Mouse (Mus musculus) liver, embryonic 11.5 days (tissue): ENCODE measurements around the gene Anapc15. TPM values are rescaled to one million over a fixed set of nuclear protein-coding genes. Genes with fewer than 3 reads are reported as not detected.
A peak's percentile ranks its signal among the peaks of the same experiment; 100 is the strongest.

Experiments
- ATAC-seq: fragments of 200-750 bp; cut with Nextera tagmentation; replicated peaks from 2 replicates; pipeline ENCODE4 v1.8.0; 2017; ENCODE audit warnings: moderate number of reproducible peaks, mild to moderate bottlenecking, moderate TSS enrichment, moderate library complexity; ENCODE audit not compliant: low FRiP score
- DNase-seq: peaks from one replicate; pipeline ENCODE4 v3.0.0-alpha.2; 2017; ENCODE audit warnings: low spot score
- H3K27ac ChIP-seq: fragments of 300-500 bp; sonication (generic); 2 replicates; pipeline ENCODE4 v1.5.1; 2014; ENCODE audit warnings: mild to moderate bottlenecking, low read depth, low read length, control low read depth
- H3K27me3 ChIP-seq: fragments of 300-500 bp; sonication (generic); replicated peaks from 2 replicates; pipeline ENCODE4 v1.6.1; 2014; ENCODE audit warnings: low read length, mixed read lengths; ENCODE audit not compliant: control insufficient read depth, insufficient read depth
- H3K36me3 ChIP-seq: fragments of 300-500 bp; sonication (generic); 2 replicates; pipeline ENCODE4 v1.6.1; 2014; ENCODE audit warnings: mild to moderate bottlenecking, low read length, moderate library complexity, mixed read lengths; ENCODE audit not compliant: control insufficient read depth, insufficient read depth
- H3K4me1 ChIP-seq: fragments of 300-500 bp; sonication (generic); replicated peaks from 2 replicates; pipeline ENCODE4 v1.6.1; 2014; ENCODE audit warnings: low read length, mixed read lengths; ENCODE audit not compliant: control insufficient read depth, insufficient read depth
- H3K4me2 ChIP-seq: fragments of 300-500 bp; sonication (generic); 2 replicates; pipeline ENCODE4 v1.6.1; 2014; ENCODE audit warnings: mild to moderate bottlenecking, control low read depth, moderate library complexity
- H3K4me3 ChIP-seq: fragments of 300-500 bp; sonication (generic); 2 replicates; pipeline ENCODE4 v1.5.1; 2014; ENCODE audit warnings: low read depth, low read length, control low read depth
- H3K9ac ChIP-seq: fragments of 300-500 bp; sonication (generic); 2 replicates; pipeline ENCODE4 v1.6.1; 2014; ENCODE audit warnings: low read depth, low read length, control low read depth
- H3K9me3 ChIP-seq: fragments of 300-500 bp; sonication (generic); 2 replicates; pipeline ENCODE4 v1.6.1; 2016; ENCODE audit warnings: low read length, inconsistent platforms, mixed read lengths; ENCODE audit not compliant: control insufficient read depth
- WGBS: fragments of 180-500 bp; shearing (Covaris S2); extraction: QIAGEN DNeasy Blood & Tissue Kit; methylation state at CpG from one replicate; pipeline ENCODE4 v1.1.7; 2014; 5-methylcytosine and 5-hydroxymethylcytosine counted together
- polyA plus RNA-seq: library from polyadenylated mRNA; unstranded; fragments of >200 nt; fragmentation: Nextera tagmentation; extraction: Ambion mirVana; gene quantifications from 2 replicates; pipeline ENCODE4 v1.2.1, GENCODE M21; 2014

The Anapc15 gene
- polyA plus RNA-seq, 1 experiment from 2014 or later: 96.2 TPM

DNA sequence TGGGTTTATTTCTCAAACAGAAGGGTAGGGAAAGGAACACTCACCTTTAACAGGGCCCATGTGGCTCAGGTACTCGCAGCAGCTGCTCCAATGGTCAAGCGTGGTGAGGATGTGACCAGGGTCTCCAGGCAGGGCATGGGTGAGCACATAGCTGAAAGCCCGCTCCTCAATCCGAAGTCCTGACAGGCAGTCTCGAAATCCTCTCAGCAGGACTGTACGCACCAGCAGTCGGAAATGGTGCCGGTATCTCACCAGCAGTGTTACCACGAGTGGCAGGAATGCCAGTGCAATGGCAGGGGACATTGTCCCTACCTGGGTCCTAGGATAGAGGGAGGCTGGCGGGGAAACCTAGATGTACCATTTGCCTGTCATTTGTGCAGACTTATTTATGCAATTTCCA, 38.5 kb downstream of the Anapc15 start:
- Histone ChIP-seq H3K36me3 (peaks cover 12% of the 10 kb centered on the region; the same call in 1 of the 2 replicates), H3K4me3 (no peak overlapping the region), H3K27me3 (no peaks in the 10 kb centered on the region), H3K27ac (no peak overlapping the region), H3K9ac (no peak overlapping the region), H3K4me2 (no peak overlapping the region), H3K4me1 (peaks cover 6% of the 10 kb centered on the region), H3K9me3 (no peaks in the 10 kb centered on the region)
- ATAC-seq (no peak), DNase-seq (no peak)
- WGBS: 85% methylated on average over 10 of the region's 10 CpGs

DNA sequence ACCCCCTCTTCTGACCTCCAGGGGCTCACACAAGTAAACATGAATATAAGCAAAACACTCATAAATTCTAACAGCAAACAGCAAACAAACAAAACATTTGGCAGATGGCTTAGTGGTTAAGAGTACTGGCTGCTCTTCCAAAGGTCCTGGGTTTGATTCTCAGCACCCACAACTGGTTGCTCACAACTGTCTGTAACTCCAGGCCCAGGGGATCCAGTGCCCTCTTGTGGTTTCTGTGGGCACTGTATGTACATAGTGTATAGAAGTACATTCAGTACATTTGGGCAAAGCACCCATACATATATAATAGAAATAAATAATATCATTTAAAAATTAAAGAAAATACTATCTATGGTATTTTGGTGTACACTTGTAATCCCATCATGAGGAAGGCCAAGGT, 39.3 kb downstream of the Anapc15 start:
- Histone ChIP-seq H3K4me3 (no peak overlapping the region), H3K4me1 (peaks cover 10% of the 10 kb centered on the region), H3K27me3 (no peaks in the 10 kb centered on the region), H3K9me3 (no peaks in the 10 kb centered on the region), H3K4me2 (no peak overlapping the region), H3K27ac (no peak overlapping the region), H3K36me3 (peaks cover 12% of the 10 kb centered on the region; the same call in 1 of the 2 replicates), H3K9ac (no peak overlapping the region)
- DNase-seq (no peak), ATAC-seq (no peak)

DNA sequence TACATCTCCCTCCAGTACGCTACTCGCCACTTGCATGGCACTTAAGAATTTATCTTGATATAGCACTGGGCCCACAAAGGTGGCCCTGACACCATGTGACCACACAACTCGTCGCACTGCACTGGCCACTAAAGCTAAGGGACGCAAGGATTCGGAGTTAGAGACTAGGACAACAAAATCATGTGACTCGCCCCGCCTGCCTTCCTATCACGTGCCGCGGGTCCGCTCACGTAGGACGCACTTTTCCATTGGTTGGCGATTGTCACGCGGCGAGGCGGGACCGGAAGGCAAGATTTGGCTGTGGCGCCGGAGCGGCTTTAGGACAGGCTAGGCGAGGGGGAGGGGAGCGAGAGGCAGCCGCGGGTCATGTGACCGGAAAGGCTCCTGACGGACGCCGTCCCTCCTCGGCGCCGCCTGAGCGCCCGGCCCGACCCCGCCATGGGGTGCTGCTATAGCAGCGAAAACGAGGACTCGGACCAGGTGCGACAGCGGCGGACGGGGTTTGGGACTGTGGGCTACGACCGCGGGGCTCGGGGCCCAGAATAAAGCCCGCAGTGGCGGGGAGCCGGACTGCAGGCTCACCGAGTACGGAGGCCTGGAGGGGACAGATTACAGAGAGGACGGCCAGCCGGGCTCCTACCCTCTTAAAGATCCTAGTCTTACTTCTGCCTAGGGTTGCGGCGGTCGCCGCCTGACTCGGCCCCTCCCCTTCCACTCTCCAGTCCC, 42.2 kb downstream of the Anapc15 start, which contains the start of gene Lamtor1:
Gene Lamtor1, plus strand, starts transcription at position 344 of the 726 bp plus-strand sequence.
- DNase-seq (peak; percentile 98), ATAC-seq (peak; percentile 95)
- Histone ChIP-seq H3K4me2 (peak within 1 kb of the TSS; percentile 89), H3K4me3 (peak within 1 kb of the TSS; percentile 66), H3K27me3 (no peaks in the 10 kb centered on the region), H3K36me3 (peaks cover 13% of the 10 kb centered on the region; the same call in 1 of the 2 replicates), H3K27ac (peak within 1 kb of the TSS; percentile 87), H3K9ac (peak within 1 kb of the TSS; percentile 77), H3K4me1 (peaks cover 13% of the 10 kb centered on the region), H3K9me3 (no peaks in the 10 kb centered on the region)
- WGBS: under 1% methylated on average over 61 of the region's 61 CpGs

DNA sequence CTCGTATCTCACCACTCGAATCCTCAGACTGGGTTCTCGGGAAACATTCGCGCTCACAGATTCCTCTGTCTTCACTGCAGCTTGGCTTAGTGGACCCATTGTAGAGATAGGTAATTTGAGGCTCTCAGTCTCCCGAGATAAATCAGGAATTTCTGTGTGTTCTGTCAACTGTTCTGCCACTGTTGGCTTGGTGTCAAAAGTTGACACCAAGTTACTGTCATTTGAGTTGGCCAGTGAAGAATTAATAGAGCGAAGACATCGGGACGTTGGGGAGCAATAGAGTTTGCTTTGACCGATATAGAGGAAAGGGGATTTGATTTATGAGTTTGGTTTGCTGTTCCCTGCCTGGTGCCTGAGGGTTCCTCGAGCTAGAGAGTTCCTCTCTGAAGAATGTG, 42.8 kb downstream of the Anapc15 start, which contains the start of gene Tomt:
Gene Tomt, minus strand, starts transcription at position 73 of the 395 bp plus-strand sequence.
- Histone ChIP-seq H3K27me3 (no peaks in the 10 kb centered on the region), H3K9me3 (no peaks in the 10 kb centered on the region), H3K4me2 (peak within 1 kb of the TSS; percentile 89), H3K4me3 (peak within 1 kb of the TSS; percentile 66), H3K27ac (peak within 1 kb of the TSS; percentile 87), H3K4me1 (peaks cover 13% of the 10 kb centered on the region), H3K9ac (peak within 1 kb of the TSS; percentile 77), H3K36me3 (peaks cover 16% of the 10 kb centered on the region; the same call in 1 of the 2 replicates)
- WGBS: 8% methylated on average over 11 of the region's 11 CpGs
- no peak for ATAC-seq
- no peak for DNase-seq

DNA sequence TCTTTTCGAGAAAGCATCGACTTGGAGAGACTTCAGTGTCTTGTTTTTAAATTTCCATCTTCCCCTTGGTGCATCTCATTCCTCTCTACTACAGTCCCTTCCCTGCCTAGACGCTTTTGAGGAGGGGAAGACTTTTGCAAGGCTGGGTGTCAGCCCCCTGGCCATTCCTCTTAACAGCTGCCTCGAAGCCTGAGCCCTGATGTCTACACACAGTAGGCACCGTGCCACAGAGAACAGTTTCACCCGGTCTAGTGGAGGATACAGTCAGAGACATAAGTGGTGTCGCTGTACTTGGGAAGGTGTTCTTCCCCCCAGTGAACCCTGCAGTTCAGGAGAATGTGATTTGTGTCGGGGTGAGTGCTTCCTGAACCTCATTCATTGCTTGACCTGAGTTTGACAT, 43.2 kb downstream of the Anapc15 start:
- Histone ChIP-seq H3K4me1 (peaks cover 13% of the 10 kb centered on the region), H3K27ac (peak overlapping the region; percentile 87), H3K4me3 (peak overlapping the region; percentile 66), H3K4me2 (peak overlapping the region; percentile 89), H3K9ac (peak overlapping the region; percentile 77), H3K9me3 (no peaks in the 10 kb centered on the region), H3K36me3 (peaks cover 16% of the 10 kb centered on the region; the same call in 1 of the 2 replicates), H3K27me3 (no peaks in the 10 kb centered on the region)
- ATAC-seq: no peak
- DNase-seq: no peak
- WGBS: 52% methylated on average over 8 of the region's 8 CpGs

DNA sequence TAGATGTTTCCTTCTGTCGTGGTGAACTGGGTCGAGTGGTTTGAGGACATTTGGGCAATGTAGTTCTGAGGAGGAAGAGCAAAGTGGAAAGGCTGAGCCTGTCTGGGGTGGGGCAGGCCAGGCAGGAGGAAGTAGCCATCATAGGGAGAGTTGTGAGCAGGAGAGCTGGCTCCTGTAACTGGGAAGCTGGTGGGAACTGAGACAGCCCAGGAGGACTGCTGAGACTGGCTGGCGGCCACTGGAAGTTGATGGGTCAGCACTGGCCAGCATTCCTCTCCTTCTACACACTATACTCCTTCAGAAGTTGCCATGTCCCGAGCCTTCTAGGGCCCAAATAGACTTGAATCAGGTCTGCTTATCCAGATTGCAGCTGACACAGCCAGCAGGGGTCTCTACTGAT, 44.9 kb downstream of the Anapc15 start:
- 57% methylated on average over 4 of the region's 4 CpGs for WGBS
- Histone ChIP-seq H3K9me3 (no peaks in the 10 kb centered on the region), H3K4me3 (no peak overlapping the region), H3K27me3 (no peaks in the 10 kb centered on the region), H3K4me1 (peaks cover 13% of the 10 kb centered on the region), H3K36me3 (peaks cover 17% of the 10 kb centered on the region), H3K4me2 (peak overlapping the region; percentile 19; the same call in 1 of the 2 replicates), H3K27ac (no peak overlapping the region), H3K9ac (peak overlapping the region; percentile 1; the same call in 1 of the 2 replicates)
- ATAC-seq: no peak
- no peak for DNase-seq

DNA sequence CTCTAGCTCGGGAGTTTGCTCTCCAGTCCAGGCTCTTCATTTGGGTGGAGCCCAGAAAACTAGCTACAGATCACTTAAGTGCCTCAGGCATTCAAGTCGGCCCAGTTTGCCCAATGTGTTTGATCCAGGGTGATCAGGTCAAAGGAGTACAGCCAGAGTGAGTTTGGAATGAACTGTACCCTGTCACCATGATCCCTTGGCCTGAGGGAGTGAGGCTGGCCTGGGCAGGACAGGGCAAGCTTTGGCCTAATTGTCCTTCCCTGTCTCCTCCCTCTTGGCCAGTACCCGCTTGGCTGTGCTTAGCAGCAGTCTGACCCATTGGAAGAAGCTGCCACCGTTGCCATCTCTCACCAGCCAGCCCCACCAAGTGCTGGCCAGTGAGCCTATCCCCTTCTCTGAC, 46.6 kb downstream of the Anapc15 start:
- no peaks in the 10 kb centered on the region for H3K9me3 ChIP-seq
- H3K9ac ChIP-seq: no peak overlapping the region
- no peak for ATAC-seq

DNA sequence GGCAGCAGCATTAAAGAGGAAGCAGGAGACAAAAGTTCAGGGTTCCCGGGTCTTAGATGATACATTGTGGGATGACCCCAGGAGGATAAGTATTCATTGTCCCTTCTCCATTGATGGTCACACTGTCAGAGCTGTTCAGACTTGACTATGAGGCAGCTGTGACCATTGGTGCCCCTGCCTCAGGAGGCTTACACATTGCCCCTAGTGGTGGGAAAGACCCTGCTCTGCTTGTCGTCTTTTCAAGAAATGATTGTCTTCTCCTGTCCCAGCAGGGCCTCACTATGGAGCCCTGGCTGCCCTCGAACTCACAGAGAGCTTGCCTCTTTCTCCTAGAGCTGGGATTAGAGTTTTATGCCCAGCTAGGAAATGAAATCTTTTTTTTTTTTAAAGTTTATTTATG, 48.5 kb downstream of the Anapc15 start:
- H3K36me3 ChIP-seq: peaks cover 17% of the 10 kb centered on the region
- no peak overlapping the region for H3K27ac ChIP-seq
- H3K4me3 ChIP-seq: no peak overlapping the region
- WGBS: 75% methylated on average over 3 of the region's 3 CpGs
- H3K4me1 ChIP-seq: peaks cover 7% of the 10 kb centered on the region
- DNase-seq: no peak
- H3K9ac ChIP-seq: no peak overlapping the region
- no peak overlapping the region for H3K4me2 ChIP-seq
- ATAC-seq: no peak
- H3K9me3 ChIP-seq: no peaks in the 10 kb centered on the region
- no peaks in the 10 kb centered on the region for H3K27me3 ChIP-seq

More for the DNA sequence above, 46.6 kb downstream of the Anapc15 start:
- H3K4me1 ChIP-seq: peaks cover 13% of the 10 kb centered on the region
- DNase-seq: no peak
- no peak overlapping the region for H3K4me3 ChIP-seq
- no peaks in the 10 kb centered on the region for H3K27me3 ChIP-seq
- H3K27ac ChIP-seq: no peak overlapping the region
- H3K4me2 ChIP-seq: no peak overlapping the region
- 84% methylated on average over 4 of the region's 4 CpGs for WGBS
- peaks cover 17% of the 10 kb centered on the region for H3K36me3 ChIP-seq

DNA sequence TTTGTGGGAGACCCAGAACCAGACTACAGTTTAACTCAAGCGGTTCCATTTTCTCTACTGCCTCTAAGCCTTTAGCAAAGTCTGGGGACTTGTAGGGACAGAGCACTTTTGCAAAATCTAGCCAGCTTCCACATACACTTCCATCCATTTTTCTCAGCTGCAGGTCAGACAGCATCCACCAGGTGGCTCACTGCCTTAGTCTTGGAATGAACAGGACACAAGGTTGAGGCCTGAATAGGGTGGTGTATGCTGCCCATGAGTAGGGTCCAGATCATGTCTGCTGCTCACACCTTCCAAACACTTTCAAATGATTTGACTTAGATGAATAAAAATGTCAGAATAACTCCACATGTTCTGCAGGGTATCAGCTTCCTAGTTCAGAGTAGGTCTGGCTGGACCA, 54.6 kb downstream of the Anapc15 start:
- 10% methylated on average over 1 of the region's 1 CpGs for WGBS
- peak; percentile 71 for ATAC-seq
- Histone ChIP-seq H3K9ac (no peak overlapping the region), H3K27me3 (no peaks in the 10 kb centered on the region), H3K36me3 (peaks cover 3% of the 10 kb centered on the region; the same call in 1 of the 2 replicates), H3K9me3 (no peaks in the 10 kb centered on the region), H3K4me3 (no peak overlapping the region), H3K4me1 (no peaks in the 10 kb centered on the region), H3K4me2 (no peak overlapping the region), H3K27ac (no peak overlapping the region)
- peak; percentile 54 for DNase-seq
